Comparison of ENCODE assay signal across 20 mouse cellular contexts in the genomic region with DNA sequence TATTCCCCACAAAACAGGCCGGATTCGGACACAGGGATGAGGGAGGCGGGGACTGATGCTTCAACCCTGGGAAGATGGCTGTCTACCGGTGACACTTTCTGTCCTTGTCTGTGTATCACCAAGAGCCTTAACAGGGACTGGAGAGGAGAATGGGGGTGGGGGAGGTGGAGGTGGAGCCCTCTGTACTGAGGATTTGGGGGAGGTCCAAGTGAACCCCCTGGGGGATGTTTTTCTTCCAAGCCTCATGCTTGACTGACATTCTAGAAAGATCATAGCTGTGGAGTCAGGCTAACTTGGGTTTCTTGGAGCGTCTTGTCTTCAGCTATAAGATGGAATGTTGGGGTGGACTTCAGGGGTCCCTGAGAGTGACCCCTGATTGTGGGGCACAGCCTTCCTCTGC. TPM values are rescaled to one million over a fixed set of nuclear protein-coding genes. Genes with fewer than 3 reads are reported as not detected.
DNase-seq lines count a peak whose midpoint lies in the region; TF ChIP-seq lines count a peak whose summit lies in the region.
"Had no signal": no experiment of that assay in that cellular context is flagged by ENCODE, and none has a peak within 500 bp of the region (broad histone marks: within the 10 kb centered on the region; RNA-seq: fewer than 3 reads in every experiment).

No protein-coding gene starts in this region.

- no peaks in the 10 kb centered on the region for H3K27me3 ChIP-seq in E14TG2a.4 (ENCODE audit: insufficient read depth, low read length)
- H3K27me3 ChIP-seq in thymus, adult 2 months (ENCODE audit: control insufficient read depth, insufficient read depth, low read length) = no peaks in the 10 kb centered on the region
- H3K27me3 ChIP-seq: embryonic facial prominence, embryonic 12.5 days; embryonic facial prominence, embryonic 15.5 days; forebrain, embryonic 12.5 days; forebrain, embryonic 15.5 days had no signal

- peaks cover 90% of the 10 kb centered on the region for H3K36me3 ChIP-seq in E14TG2a.4 (ENCODE audit: insufficient read depth, low read length)
- H3K36me3 ChIP-seq in thymus, adult 2 months (ENCODE audit: control insufficient read depth, insufficient read depth, low read length) = no peaks in the 10 kb centered on the region
- H3K36me3 ChIP-seq: G1E had no signal

- intact Hi-C loops in heart, postnatal 36 days (cut with DNase I) = loop anchor here (5.0 kb wide), 1 partner anchor 244 kb away; no protein-coding TSS in a partner anchor

- no peak for TF ChIP-seq CTCF in E14TG2a.4 (conservative IDR thresholded peaks at IDR 0.05; ENCODE audit: low read length)
- TF ChIP-seq CTCF in thymus, adult 2 months (IDR thresholded peaks at IDR 0.05; ENCODE audit: borderline replicate concordance, control insufficient read depth, extremely low read depth, insufficient read depth, low read length, poor library complexity) = no peak

- H3K4me3 ChIP-seq in E14TG2a.4 (replicated peaks; ENCODE audit: low read length) = peak overlapping the region; percentile 20; the same call in 1 of the 2 replicates
- H3K4me3 ChIP-seq in thymus, adult 2 months (ENCODE audit: control insufficient read depth, insufficient read depth, low read length) = no peak overlapping the region
- H3K4me3 ChIP-seq: embryonic facial prominence, embryonic 12.5 days; embryonic facial prominence, embryonic 15.5 days; erythroblast, embryonic 14.5 days; forebrain, embryonic 12.5 days; forebrain, embryonic 15.5 days had no signal

- no peaks in the 10 kb centered on the region for H3K9me3 ChIP-seq in E14TG2a.4 (ENCODE audit: low read length)
- H3K9me3 ChIP-seq: embryonic facial prominence, embryonic 12.5 days; embryonic facial prominence, embryonic 15.5 days; forebrain, embryonic 12.5 days; forebrain, embryonic 15.5 days had no signal

- peaks cover 54% of the 10 kb centered on the region for H3K4me1 ChIP-seq in E14TG2a.4 (replicated peaks; ENCODE audit: low read depth, low read length)
- H3K4me1 ChIP-seq in thymus, adult 2 months (replicated peaks; ENCODE audit: control insufficient read depth, insufficient read depth, low read length) = peaks cover 15% of the 10 kb centered on the region
- H3K4me1 ChIP-seq: embryonic facial prominence, embryonic 12.5 days; embryonic facial prominence, embryonic 15.5 days; forebrain, embryonic 12.5 days; forebrain, embryonic 15.5 days had no signal

- 98% methylated on average over 5 of the region's 5 CpGs for WGBS in thymus, adult 2 months

- no peak overlapping the region for H3K27ac ChIP-seq in thymus, adult 2 months (ENCODE audit: control insufficient read depth, insufficient read depth, low read length)
- H3K27ac ChIP-seq: embryonic facial prominence, embryonic 12.5 days; embryonic facial prominence, embryonic 15.5 days; forebrain, embryonic 12.5 days; forebrain, embryonic 15.5 days; hindbrain, embryonic 14.5 days; hindbrain, postnatal 0 days had no signal

- peak; percentile 49 for DNase-seq in heart, postnatal 4 days
- no peak for DNase-seq in heart, postnatal 36 days
- DNase-seq in NIH3T3 (ENCODE audit: low read depth) = peak; percentile 72
- no peak for DNase-seq in thymus, adult 2 months
- no peak for DNase-seq in B cell, adult 2 months
- DNase-seq: adrenal gland, adult 8-10 months; adrenal gland, postnatal 25 days; cerebellum, adult 11-12 months; cerebellum, adult 8-10 months; gastrocnemius, postnatal 10 days had no signal

- TF ChIP-seq POLR2A in thymus, adult 2 months (IDR thresholded peaks at IDR 0.05; ENCODE audit: control insufficient read depth, extremely low read depth, insufficient read depth, low read length, poor library complexity) = no peak

RNA-seq across cellular contexts. Expression of gene Fbln1, which starts 40.3 kb away (rescaled TPM):
- 10 to 100 TPM; 69.2 to 71.4 TPM for total RNA-seq in heart, postnatal 4 days (2021)
- 10 to 100 TPM; 88.9 to 98.0 TPM for total RNA-seq in heart, postnatal 36 days (2021)
- 28.6 and 46.8 TPM in 2 replicates for polyA plus RNA-seq in thymus, adult 2 months (2012; rRNA removed)
- polyA plus RNA-seq: erythroblast, embryonic 14.5 days; G1E; inflammation-experienced regulatory T-cells, adult 6 months had no signal

Comparison
In these comparisons a context has a peak if more than half of its experiments do, and no peak if none do; other contexts are left out.
1. DNase-seq: peak in heart, postnatal 4 days (single experiment) and NIH3T3 (single experiment); none in heart, postnatal 36 days (0 of 2), thymus, adult 2 months (single experiment) and B cell, adult 2 months (0 of 2).